ENCODE assay signal across 19 mouse cellular contexts in the genomic region with DNA sequence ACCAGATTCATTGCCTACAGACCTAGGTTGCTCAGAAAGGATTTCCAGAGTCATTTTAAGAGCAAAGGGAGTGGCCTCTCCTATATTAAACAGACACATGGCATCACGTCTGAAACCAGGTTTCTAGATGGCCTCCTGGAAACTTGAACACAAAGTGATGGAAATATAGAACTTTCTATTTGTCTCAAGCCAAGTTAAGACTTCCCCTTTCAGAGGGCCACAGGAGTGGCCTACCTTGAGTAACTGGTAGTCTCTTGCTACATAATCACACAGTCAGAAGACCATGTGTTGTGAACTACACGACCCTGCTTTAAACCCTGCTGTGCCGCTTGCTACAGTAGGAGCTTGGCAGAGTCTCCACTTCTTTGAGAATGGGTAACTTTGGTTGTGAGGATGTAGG.
"Had no signal": no experiment of that assay in that cellular context is flagged by ENCODE, and none has a peak within 500 bp of the region (broad histone marks: within the 10 kb centered on the region; RNA-seq: fewer than 3 reads in every experiment).

No protein-coding gene starts in this region.

- ATAC-seq: midbrain, embryonic 15.5 days had no signal

- H3K9me3 ChIP-seq: kidney, embryonic 15.5 days; liver, embryonic 13.5 days; midbrain, embryonic 15.5 days; neural tube, embryonic 13.5 days had no signal

- H3K9ac ChIP-seq: kidney, embryonic 15.5 days; liver, embryonic 13.5 days; midbrain, embryonic 15.5 days; neural tube, embryonic 13.5 days had no signal

- H3K27me3 ChIP-seq: kidney, embryonic 15.5 days; liver, embryonic 13.5 days; midbrain, embryonic 15.5 days had no signal

- H3K4me2 ChIP-seq: kidney, embryonic 15.5 days; liver, embryonic 13.5 days; midbrain, embryonic 11.5 days; midbrain, embryonic 15.5 days; neural tube, embryonic 13.5 days had no signal

- H3K4me1 ChIP-seq: kidney, embryonic 15.5 days; liver, embryonic 13.5 days had no signal

- H3K4me3 ChIP-seq: kidney, embryonic 15.5 days; left cerebral cortex, adult 2 months; liver, embryonic 13.5 days; midbrain, embryonic 15.5 days; myocyte; neural tube, embryonic 13.5 days had no signal

- DNase-seq: kidney, adult 8-10 months; kidney, postnatal 10 days; kidney, postnatal 36 days; layer of hippocampus, postnatal 36 days; liver, embryonic 13.5 days; lung, adult 2 months; right cerebral cortex, adult 18-20 months; right cerebral cortex, postnatal 14 days; right cerebral cortex, postnatal 4 days; thymus, adult 2 months; thymus, postnatal 25 days had no signal

- H3K36me3 ChIP-seq: kidney, embryonic 15.5 days; liver, embryonic 13.5 days; midbrain, embryonic 15.5 days; neural tube, embryonic 13.5 days had no signal

- H3K27ac ChIP-seq: kidney, embryonic 15.5 days; left cerebral cortex, adult 2 months; liver, embryonic 13.5 days; macrophage; midbrain, embryonic 15.5 days; neural tube, embryonic 13.5 days; stomach, postnatal 0 days had no signal
